9 mouse cellular contexts compared by ENCODE assay signal in the genomic region with DNA sequence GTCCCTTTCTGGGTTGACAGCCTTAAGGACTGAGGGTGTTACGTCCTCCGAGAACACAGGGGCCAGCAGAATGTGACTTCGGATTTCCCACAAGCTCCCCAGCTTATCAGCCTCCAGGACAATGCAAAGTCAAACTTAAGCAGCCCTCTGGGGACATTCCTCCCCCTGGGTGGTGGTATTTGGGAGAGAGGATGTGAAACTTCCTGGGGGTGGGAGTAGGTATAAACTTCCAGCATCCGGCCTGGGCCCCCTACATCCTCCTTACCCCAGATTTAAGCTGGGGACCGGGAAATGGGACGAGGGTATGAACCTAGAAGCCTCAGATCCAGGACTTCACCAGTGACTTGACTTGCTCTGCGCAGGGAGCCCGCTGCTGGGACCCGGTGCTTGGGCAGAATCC. TPM values are rescaled to one million over a fixed set of nuclear protein-coding genes. Genes with fewer than 3 reads are reported as not detected.
DNase-seq lines count a peak whose midpoint lies in the region; ATAC-seq lines count a peak whose summit lies in the region.
"Had no signal": no experiment of that assay in that cellular context is flagged by ENCODE, and none has a peak within 500 bp of the region (broad histone marks: within the 10 kb centered on the region; RNA-seq: fewer than 3 reads in every experiment).

No protein-coding gene starts in this region.

- H3K4me2 ChIP-seq in heart, embryonic 14.5 days (ENCODE audit: low read length): peak overlapping the region; percentile 87
- peak overlapping the region; percentile 79 for H3K4me2 ChIP-seq in embryonic facial prominence, embryonic 13.5 days
- peak overlapping the region; percentile 63 for H3K4me2 ChIP-seq in intestine, embryonic 16.5 days (ENCODE audit: low read depth, low read length)
- H3K4me2 ChIP-seq in midbrain, embryonic 13.5 days (replicated peaks): peak overlapping the region; percentile 66

- H3K4me1 ChIP-seq in heart, embryonic 14.5 days (ENCODE audit: control insufficient read depth in 2 of 2, insufficient read depth in 2 of 2, low read length in 2 of 2): peaks cover 35 to 47% of the 10 kb centered on the region in 2 experiments
- peaks cover 52% of the 10 kb centered on the region for H3K4me1 ChIP-seq in embryonic facial prominence, embryonic 13.5 days
- H3K4me1 ChIP-seq in intestine, embryonic 16.5 days (ENCODE audit: control insufficient read depth, insufficient read depth, low read length): peaks cover 32% of the 10 kb centered on the region
- H3K4me1 ChIP-seq in midbrain, embryonic 13.5 days (replicated peaks): peaks cover 38% of the 10 kb centered on the region

- DNase-seq in heart, adult 11 months: no peak
- DNase-seq in ovary, adult 18-20 months (ENCODE audit: low spot score): no peak
- DNase-seq in thymus, adult 18-20 months: no peak

- H3K9me3 ChIP-seq in heart, embryonic 14.5 days (ENCODE audit: control insufficient read depth, low read length): no peaks in the 10 kb centered on the region
- H3K9me3 ChIP-seq in embryonic facial prominence, embryonic 13.5 days: no peaks in the 10 kb centered on the region
- H3K9me3 ChIP-seq in intestine, embryonic 16.5 days (ENCODE audit: control insufficient read depth, low read length): no peaks in the 10 kb centered on the region
- no peaks in the 10 kb centered on the region for H3K9me3 ChIP-seq in midbrain, embryonic 13.5 days

- peak overlapping the region; percentile 77 for H3K9ac ChIP-seq in heart, embryonic 14.5 days (ENCODE audit: low read length)
- H3K9ac ChIP-seq in embryonic facial prominence, embryonic 13.5 days: peak overlapping the region; percentile 73
- H3K9ac ChIP-seq in intestine, embryonic 16.5 days (ENCODE audit: low read depth, low read length): peak overlapping the region; percentile 61
- peak overlapping the region; percentile 66 for H3K9ac ChIP-seq in midbrain, embryonic 13.5 days (replicated peaks)

- no peaks in the 10 kb centered on the region for H3K36me3 ChIP-seq in heart, embryonic 14.5 days (ENCODE audit: control insufficient read depth, insufficient read depth, low read length)
- H3K36me3 ChIP-seq in embryonic facial prominence, embryonic 13.5 days: no peaks in the 10 kb centered on the region
- H3K36me3 ChIP-seq in intestine, embryonic 16.5 days (ENCODE audit: control insufficient read depth, insufficient read depth, low read length): no peaks in the 10 kb centered on the region
- H3K36me3 ChIP-seq in midbrain, embryonic 13.5 days: no peaks in the 10 kb centered on the region

- peak overlapping the region; percentile 87 to 89 for H3K27ac ChIP-seq in heart, embryonic 14.5 days (replicated peaks in 1 of 2; ENCODE audit: control insufficient read depth in 1 of 2, insufficient read depth in 1 of 2, low read depth in 2 of 2, low read length in 2 of 2)
- H3K27ac ChIP-seq in embryonic facial prominence, embryonic 13.5 days: peak overlapping the region; percentile 51
- peak overlapping the region; percentile 88 for H3K27ac ChIP-seq in intestine, embryonic 16.5 days (ENCODE audit: low read length)
- peak overlapping the region; percentile 53; the same call in 1 of the 2 replicates for H3K27ac ChIP-seq in midbrain, embryonic 13.5 days

- no peak for ATAC-seq in heart, embryonic 14.5 days (ENCODE audit: insufficient number of reproducible peaks, insufficient read depth, low FRiP score, low read depth)
- ATAC-seq in embryonic facial prominence, embryonic 13.5 days (ENCODE audit: insufficient number of reproducible peaks, insufficient read depth, low FRiP score, low TSS enrichment, low read depth): no peak
- no peak; the same call in 1 of the 2 replicates for ATAC-seq in intestine, embryonic 16.5 days
- ATAC-seq in midbrain, embryonic 13.5 days: no peak
- no peak for ATAC-seq in CD4-positive, CD25-positive, alpha-beta regulatory T cell, adult 4 months

- H3K4me3 ChIP-seq in heart, embryonic 14.5 days (ENCODE audit: control insufficient read depth in 1 of 2, insufficient read depth in 1 of 2, low read depth in 1 of 2, low read length in 2 of 2): peak overlapping the region; percentile 45 to 46
- H3K4me3 ChIP-seq in embryonic facial prominence, embryonic 13.5 days: peak overlapping the region; percentile 45
- H3K4me3 ChIP-seq in intestine, embryonic 16.5 days (ENCODE audit: low read length): peak overlapping the region; percentile 41
- H3K4me3 ChIP-seq in midbrain, embryonic 13.5 days (replicated peaks): peak overlapping the region; percentile 36

- H3K27me3 ChIP-seq in heart, embryonic 14.5 days (ENCODE audit: control insufficient read depth, insufficient read depth, low read length): no peaks in the 10 kb centered on the region
- H3K27me3 ChIP-seq in embryonic facial prominence, embryonic 13.5 days: peaks cover 33% of the 10 kb centered on the region
- peaks cover 10% of the 10 kb centered on the region; the same call in 1 of the 2 replicates for H3K27me3 ChIP-seq in intestine, embryonic 16.5 days (replicated peaks; ENCODE audit: control insufficient read depth, insufficient read depth, low read length)
- H3K27me3 ChIP-seq in midbrain, embryonic 13.5 days: peaks cover 45% of the 10 kb centered on the region

- 1% methylated on average over 9 of the region's 9 CpGs for WGBS in heart, embryonic 14.5 days
- WGBS in embryonic facial prominence, embryonic 13.5 days: 7% methylated on average over 9 of the region's 9 CpGs
- WGBS in intestine, embryonic 16.5 days: 11% methylated on average over 9 of the region's 9 CpGs
- WGBS in midbrain, embryonic 13.5 days: 7% methylated on average over 9 of the region's 9 CpGs

RNA-seq across cellular contexts. Expression of a gene that starts 4.6 kb away (rescaled TPM):
- polyA plus RNA-seq in heart, embryonic 14.5 days (2014; fragmentation: Nextera tagmentation; extraction: Ambion mirVana): 129 and 130 TPM in 2 replicates
- polyA plus RNA-seq in embryonic facial prominence, embryonic 13.5 days (2015; fragmentation: Nextera tagmentation; extraction: Ambion mirVana): 25.6 and 28.9 TPM in 2 replicates
- polyA plus RNA-seq in intestine, embryonic 16.5 days (2015; fragmentation: Nextera tagmentation; extraction: Ambion mirVana): 42.9 and 45.1 TPM in 2 replicates
- 11.6 and 13.7 TPM in 2 replicates for polyA plus RNA-seq in midbrain, embryonic 13.5 days (2015; fragmentation: Nextera tagmentation; extraction: Ambion mirVana)
- under 1 TPM in 1 of 2 experiments, not detected in 1; 0.34 TPM for polyA plus RNA-seq in CD4-positive, CD25-positive, alpha-beta regulatory T cell, adult 4 months (2017; shearing (Covaris generic))
- polyA plus RNA-seq: erythroblast, embryonic 14.5 days had no signal

RNA-seq across cellular contexts. Expression of a gene that starts 16.3 kb away (rescaled TPM):
- 30.4 and 32.9 TPM in 2 replicates for polyA plus RNA-seq in heart, embryonic 14.5 days (2014; fragmentation: Nextera tagmentation; extraction: Ambion mirVana)
- polyA plus RNA-seq in embryonic facial prominence, embryonic 13.5 days (2015; fragmentation: Nextera tagmentation; extraction: Ambion mirVana): 73.3 and 80.1 TPM in 2 replicates
- 45.4 and 48.1 TPM in 2 replicates for polyA plus RNA-seq in intestine, embryonic 16.5 days (2015; fragmentation: Nextera tagmentation; extraction: Ambion mirVana)
- polyA plus RNA-seq in midbrain, embryonic 13.5 days (2015; fragmentation: Nextera tagmentation; extraction: Ambion mirVana): 29.9 and 32.7 TPM in 2 replicates
- 1 to 10 TPM; 4.9 to 5.0 TPM for polyA plus RNA-seq in CD4-positive, CD25-positive, alpha-beta regulatory T cell, adult 4 months (2017; shearing (Covaris generic))

RNA-seq across cellular contexts. Expression of a gene that starts 16.3 kb away (rescaled TPM):
- 0.07 and 0.08 TPM in 2 replicates for polyA plus RNA-seq in heart, embryonic 14.5 days (2014; fragmentation: Nextera tagmentation; extraction: Ambion mirVana)
- 0.30 and 0.48 TPM in 2 replicates for polyA plus RNA-seq in embryonic facial prominence, embryonic 13.5 days (2015; fragmentation: Nextera tagmentation; extraction: Ambion mirVana)
- 0.05 and 0.12 TPM in 2 replicates for polyA plus RNA-seq in intestine, embryonic 16.5 days (2015; fragmentation: Nextera tagmentation; extraction: Ambion mirVana)
- polyA plus RNA-seq in midbrain, embryonic 13.5 days (2015; fragmentation: Nextera tagmentation; extraction: Ambion mirVana): 0.24 and 0.36 TPM in 2 replicates
- polyA plus RNA-seq in CD4-positive, CD25-positive, alpha-beta regulatory T cell, adult 4 months (2017; shearing (Covaris generic)): not detected
- polyA plus RNA-seq: erythroblast, embryonic 14.5 days had no signal

RNA-seq across cellular contexts. Expression of a gene that starts 22.6 kb away (rescaled TPM):
- polyA plus RNA-seq in heart, embryonic 14.5 days (2014; fragmentation: Nextera tagmentation; extraction: Ambion mirVana): 2.3 and 2.7 TPM in 2 replicates
- 1.5 and 2.8 TPM in 2 replicates for polyA plus RNA-seq in embryonic facial prominence, embryonic 13.5 days (2015; fragmentation: Nextera tagmentation; extraction: Ambion mirVana)
- 2.7 and 3.0 TPM in 2 replicates for polyA plus RNA-seq in intestine, embryonic 16.5 days (2015; fragmentation: Nextera tagmentation; extraction: Ambion mirVana)
- 1.9 and 2.5 TPM in 2 replicates for polyA plus RNA-seq in midbrain, embryonic 13.5 days (2015; fragmentation: Nextera tagmentation; extraction: Ambion mirVana)
- not detected for polyA plus RNA-seq in CD4-positive, CD25-positive, alpha-beta regulatory T cell, adult 4 months (2017; shearing (Covaris generic))

RNA-seq across cellular contexts. Expression of a gene that starts 28.1 kb away (rescaled TPM):
- polyA plus RNA-seq in heart, embryonic 14.5 days (2014; fragmentation: Nextera tagmentation; extraction: Ambion mirVana): not detected in 2 replicates
- polyA plus RNA-seq in embryonic facial prominence, embryonic 13.5 days (2015; fragmentation: Nextera tagmentation; extraction: Ambion mirVana): 0.21 and 0.39 TPM in 2 replicates
- polyA plus RNA-seq in intestine, embryonic 16.5 days (2015; fragmentation: Nextera tagmentation; extraction: Ambion mirVana): 0.18 and 0.24 TPM in 2 replicates
- 0.16 TPM in 1 of 2 replicates, not detected in the other for polyA plus RNA-seq in midbrain, embryonic 13.5 days (2015; fragmentation: Nextera tagmentation; extraction: Ambion mirVana)
- polyA plus RNA-seq in CD4-positive, CD25-positive, alpha-beta regulatory T cell, adult 4 months (2017; shearing (Covaris generic)): not detected
- polyA plus RNA-seq: erythroblast, embryonic 14.5 days had no signal
